Mouse (Mus musculus) ES-E14 (cell line): ENCODE measurements around the gene Gpr85.

Experiments
- CHD2 ChIP-seq: IDR thresholded peaks from 2 replicates; pipeline ENCODE4 v1.6.1; 2014; ENCODE audit warnings: mild to moderate bottlenecking, low read depth, low read length, inconsistent platforms
- HCFC1 ChIP-seq: IDR thresholded peaks from 2 replicates; pipeline ENCODE4 v1.6.1; 2012; ENCODE audit warnings: low read length, inconsistent platforms, borderline replicate concordance; ENCODE audit not compliant: insufficient read depth
- MAFK ChIP-seq: IDR thresholded peaks from 2 replicates; pipeline ENCODE4 v1.6.1; 2014; ENCODE audit warnings: mild to moderate bottlenecking, low read depth, low read length, inconsistent platforms; ENCODE audit not compliant: insufficient read depth

- no peak for TF ChIP-seq MAFK
- no peak for TF ChIP-seq HCFC1
- no peak for TF ChIP-seq CHD2
Observed at GRCm38 (mm10) chr6:13839345-13840054, at the start of gene Gpr85.
